Mouse (Mus musculus) right cerebral cortex, postnatal 25 days (tissue): ENCODE data around the gene H2-K1.
A peak's percentile ranks its signal among the peaks of the same experiment; 100 is the strongest.
"Not testable (repeated sequence)": the region's sequence is repeated elsewhere in the genome, so short reads cannot be mapped to it uniquely, and the experiment has no call there.

Experiments used
- DNase-seq: peaks from one replicate; pipeline ENCODE4 v3.0.0; 2022

Gene H2-K1

GRCm38 (mm10) chr17:34026917-34027655 lies 26.9 kb upstream of the H2-K1 start:
- no peak for DNase-seq

- no peak for DNase-seq
Observed at GRCm38 (mm10) chr17:34026221-34026620, 26.1 kb upstream of the H2-K1 start.

DNA sequence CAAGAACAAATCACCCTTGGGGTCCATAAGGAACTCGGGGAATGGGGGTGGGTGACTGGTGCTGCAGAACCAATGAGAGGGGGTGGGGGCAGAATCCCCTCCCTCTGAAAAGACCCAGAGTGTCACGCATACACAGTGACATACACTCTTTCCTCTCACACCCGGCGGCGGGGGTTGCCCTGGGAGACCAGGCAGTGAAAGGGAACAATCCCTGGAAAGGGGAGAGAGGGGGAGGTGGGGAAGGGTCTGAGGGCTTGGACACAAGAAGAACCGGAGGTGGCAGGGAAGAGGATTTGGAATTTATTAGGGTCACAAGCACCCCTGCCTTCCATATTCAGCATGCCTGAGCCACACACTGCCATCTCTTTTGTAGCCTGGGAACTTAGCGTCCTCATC lies 25.6 kb upstream of the H2-K1 start:
- DNase-seq: no peak

DNA sequence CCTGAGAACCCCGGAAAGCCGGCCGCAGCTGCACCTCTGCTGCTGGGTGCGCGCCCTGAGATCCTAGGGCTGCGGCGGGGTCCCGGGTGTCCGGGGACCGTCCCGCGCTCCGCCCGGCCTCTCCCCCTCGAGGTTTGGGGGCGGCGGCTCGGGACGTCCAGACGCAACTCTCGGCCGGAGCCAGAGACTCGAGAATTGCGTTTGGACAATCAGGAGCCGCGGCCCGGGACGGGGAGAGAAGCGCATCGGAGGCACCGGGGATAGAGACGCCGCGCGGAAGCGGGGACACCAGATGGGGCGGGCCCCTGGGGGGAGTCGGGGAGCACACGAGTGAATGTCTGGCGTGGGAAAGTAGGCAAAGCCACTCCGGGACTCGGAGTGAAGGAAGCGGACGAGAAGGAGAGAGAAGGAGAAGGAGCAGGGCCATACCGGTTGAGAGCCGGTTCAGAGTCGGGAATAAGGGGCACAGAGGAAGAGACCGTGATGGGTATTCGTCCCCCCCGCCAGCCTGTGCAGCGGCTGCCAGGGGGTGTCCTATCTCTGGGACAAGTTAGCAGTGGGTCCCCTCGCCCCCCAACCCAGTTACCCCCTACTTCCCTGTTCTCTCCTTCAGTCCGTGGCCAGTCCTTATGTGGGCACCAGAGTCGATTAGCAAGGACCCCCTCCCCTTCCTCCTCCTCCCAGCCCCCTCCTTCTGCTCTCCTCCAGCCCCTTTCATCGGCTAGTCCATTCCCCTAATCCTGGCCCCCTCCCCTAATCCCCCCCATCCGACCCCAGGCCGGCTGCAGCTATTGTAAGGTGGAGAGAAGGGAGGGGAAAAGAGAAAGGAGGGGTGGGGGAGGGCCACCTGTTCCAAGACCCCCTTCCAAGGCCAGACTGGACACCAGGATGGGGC lies 25.0 kb upstream of the H2-K1 start:
- no peak for DNase-seq

GRCm38 (mm10) chr17:34024317-34024821 lies 24.2 kb upstream of the H2-K1 start, which contains the start of gene Ring1:
Ring1 (minus strand) TSS chr17:34024680.
- peak; percentile 92 for DNase-seq

DNA sequence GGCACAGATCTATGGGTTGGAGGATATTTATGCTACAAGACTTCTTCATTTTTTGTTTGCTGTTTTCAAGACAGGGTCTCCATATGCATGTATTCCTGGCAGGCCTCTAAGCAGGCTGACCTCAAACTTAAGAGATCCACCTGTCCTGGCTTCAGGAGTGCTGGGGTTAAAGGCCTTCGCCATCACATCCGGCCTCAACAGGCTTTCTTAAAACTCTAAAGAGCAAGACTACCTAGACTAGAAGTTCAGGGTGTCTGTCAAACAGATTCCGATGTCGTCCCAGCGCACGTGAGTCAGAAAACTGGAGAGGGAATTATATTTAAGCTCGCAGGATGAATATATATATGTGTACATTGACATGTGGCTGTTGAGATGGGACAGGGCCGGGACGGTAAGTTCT lies 23.5 kb upstream of the H2-K1 start:
- no peak for DNase-seq

DNA sequence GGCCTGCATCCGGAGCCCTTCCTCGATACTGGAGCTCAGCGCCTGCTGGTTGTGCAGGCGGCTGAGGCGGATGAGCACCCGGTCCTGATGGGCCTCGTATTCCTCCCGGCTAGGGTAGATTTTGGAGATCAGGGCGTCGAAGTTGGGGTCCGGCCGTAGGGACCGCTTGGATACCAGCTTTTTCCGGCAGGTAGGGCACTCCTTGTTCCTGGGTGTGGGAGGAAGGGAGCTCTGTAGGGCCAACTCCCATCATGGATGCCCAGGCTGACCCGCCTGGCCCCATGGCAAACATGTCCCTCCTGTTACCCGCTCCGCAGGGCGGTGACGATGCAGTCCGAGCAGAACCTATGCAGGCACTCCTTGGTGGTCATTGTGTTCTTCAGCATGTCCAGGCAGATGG lies 22.8 kb upstream of the H2-K1 start:
- no peak for DNase-seq

- DNase-seq: no peak
Observed at GRCm38 (mm10) chr17:34022414-34022783, 22.3 kb upstream of the H2-K1 start.

GRCm38 (mm10) chr17:34021539-34022413 lies 21.6 kb upstream of the H2-K1 start:
- DNase-seq: no peak

GRCm38 (mm10) chr17:34013436-34013835 lies 13.3 kb upstream of the H2-K1 start:
- DNase-seq: no peak

GRCm38 (mm10) chr17:34010156-34010555 lies 10.0 kb upstream of the H2-K1 start:
- no peak for DNase-seq

- no peak for DNase-seq
Observed at GRCm38 (mm10) chr17:34006570-34006969, 6.4 kb upstream of the H2-K1 start.

DNA sequence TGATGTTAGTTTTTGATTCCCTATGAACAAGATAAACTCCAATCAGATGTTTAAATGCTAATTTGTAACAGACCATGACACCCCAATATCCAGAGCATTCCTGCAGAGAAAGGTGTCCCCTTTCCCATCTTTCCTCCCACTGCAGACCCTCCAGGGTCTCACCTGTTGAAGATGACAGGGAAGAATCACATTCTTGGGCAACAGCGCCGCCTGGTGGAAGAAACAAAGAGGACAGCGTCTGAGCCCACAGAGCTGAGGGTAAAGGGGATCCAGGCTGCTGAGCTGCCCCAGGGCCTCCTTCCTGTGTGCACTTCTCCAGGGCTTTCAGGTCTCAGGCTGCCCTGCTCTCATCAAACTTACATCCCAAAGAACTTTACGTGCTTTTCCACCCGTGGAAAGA lies 3.3 kb upstream of the H2-K1 start:
- no peak for DNase-seq

- not testable (repeated sequence) for DNase-seq
Observed at GRCm38 (mm10) chr17:34000796-34001195, 649 bp upstream of the H2-K1 start.

DNA sequence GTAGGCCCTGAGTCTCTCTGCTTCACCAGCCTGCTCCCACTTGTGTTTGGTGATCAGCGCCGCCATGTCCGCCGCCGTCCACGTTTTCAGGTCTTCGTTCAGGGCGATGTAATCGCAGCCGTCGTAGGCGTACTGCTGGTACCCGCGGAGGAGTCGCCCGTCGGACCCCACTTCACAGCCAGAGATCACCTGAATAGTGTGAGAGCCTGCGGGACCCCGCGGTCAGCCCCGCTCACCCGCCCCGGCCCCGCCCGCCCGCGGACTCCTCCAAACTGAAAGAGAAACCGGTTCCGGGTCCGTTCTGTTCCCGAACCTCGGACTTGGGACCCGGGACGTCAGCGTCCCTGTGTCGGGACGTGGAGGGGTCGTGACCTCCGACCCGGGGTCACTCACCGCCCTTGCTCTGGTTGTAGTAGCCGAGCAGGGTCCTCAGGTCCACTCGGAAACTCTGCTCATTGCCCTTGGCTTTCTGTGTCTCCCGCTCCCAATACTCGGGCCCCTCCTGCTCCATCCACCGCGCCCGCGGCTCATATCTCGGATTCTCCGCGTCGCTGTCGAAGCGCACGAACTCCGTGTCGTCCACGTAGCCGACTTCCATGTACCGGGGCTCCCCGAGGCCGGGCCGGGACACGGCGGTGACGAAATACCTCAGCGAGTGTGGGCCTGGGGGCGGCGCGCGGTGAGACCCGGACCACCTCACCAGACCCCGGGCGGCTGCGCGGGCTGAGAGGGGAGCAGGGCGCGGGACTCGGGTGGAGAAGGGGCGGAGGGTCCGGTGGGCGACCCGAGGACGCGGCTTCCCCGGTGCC lies 602 bp downstream of the H2-K1 start:
- no peak for DNase-seq

DNA sequence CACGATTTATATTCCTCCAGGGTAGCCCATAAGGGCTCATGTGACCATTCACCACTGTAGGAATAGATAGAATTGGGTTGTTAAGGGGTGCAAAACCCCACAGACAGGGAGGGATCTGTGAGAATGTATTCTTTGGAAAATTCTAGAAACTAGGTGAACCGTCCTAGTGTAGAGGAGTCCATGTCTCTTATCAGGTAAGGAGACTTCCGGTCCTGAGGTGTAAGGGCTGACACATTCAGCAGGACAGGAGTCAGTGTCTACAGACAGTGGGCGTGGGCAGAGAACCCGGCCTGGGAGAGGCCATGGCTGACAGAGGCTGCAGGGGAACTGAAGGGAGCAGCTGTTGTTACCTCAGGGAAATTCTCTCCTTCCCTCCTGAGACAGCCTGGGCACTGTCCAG lies 1.4 kb downstream of the H2-K1 start:
- not testable (repeated sequence) for DNase-seq

- not testable (repeated sequence) for DNase-seq
Observed at GRCm38 (mm10) chr17:33997025-33997424, 3.1 kb downstream of the H2-K1 start.

- no peak for DNase-seq
Observed at GRCm38 (mm10) chr17:33995651-33996050, 4.5 kb downstream of the H2-K1 start.

DNA sequence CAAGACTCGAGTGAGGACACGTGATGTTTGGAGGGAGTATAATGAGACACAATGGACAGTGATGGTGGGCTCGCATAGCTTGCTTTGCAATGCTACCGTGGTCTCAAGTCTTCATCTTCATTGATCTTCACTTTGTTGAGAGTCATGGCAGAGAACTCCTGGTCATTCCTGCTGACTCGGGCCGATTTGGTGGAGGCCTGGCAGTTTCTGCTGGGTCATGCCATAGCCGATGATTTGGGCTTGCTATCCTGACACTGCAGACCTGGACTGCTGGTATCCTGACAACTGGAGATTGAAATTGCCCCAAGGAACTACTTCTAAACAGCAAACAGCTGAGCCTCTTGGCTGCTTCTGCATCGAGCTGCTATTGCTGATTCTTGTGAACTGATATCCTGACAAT lies 5.2 kb downstream of the H2-K1 start:
- no peak for DNase-seq

DNA sequence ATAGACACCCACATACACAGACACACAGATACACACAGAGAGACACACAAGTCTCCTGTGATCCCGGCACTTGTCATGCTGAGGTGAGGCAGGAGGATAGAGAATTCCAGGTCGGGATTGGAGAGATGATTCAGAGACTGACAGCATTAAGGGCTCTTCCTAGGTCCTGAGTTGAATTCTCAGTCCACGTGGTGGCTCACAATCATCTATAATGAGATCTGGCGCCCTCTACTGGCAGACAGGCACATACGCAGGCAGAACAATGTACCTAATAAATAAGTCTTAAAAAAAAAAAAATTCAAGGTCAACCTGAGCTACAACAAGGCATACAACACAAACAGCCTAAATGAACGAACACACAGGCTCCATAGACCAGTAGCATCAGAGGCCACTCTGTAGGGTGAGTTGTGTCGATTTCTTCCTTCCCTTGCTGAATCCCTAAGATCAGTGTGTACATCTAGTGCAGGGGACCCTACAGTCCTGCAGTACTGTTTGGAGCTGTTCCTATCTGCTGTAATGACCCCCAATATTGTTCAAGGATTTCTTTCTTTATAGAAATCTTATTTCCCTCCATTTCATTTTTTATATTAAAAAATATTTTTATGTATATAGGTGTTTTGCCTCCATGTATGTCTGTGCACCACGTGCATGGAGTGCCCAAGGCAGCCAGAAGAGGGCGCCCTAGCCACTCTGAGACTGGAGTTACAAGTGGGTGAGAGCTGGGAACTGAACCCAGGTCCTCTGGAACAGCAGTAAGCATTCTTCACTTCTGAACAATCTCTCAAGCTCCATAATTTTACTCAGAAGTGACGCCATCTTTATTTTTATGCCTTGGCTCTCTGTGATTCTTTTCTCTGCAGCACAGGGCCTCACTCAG lies 8.1 kb downstream of the H2-K1 start:
- no peak for DNase-seq

GRCm38 (mm10) chr17:33982136-33982535 lies 18.0 kb downstream of the H2-K1 start:
- DNase-seq: not testable (repeated sequence)
